Mouse (Mus musculus) neural tube, embryonic 14.5 days (tissue): ENCODE results near the gene Gm37240. TPM values are rescaled to one million over a fixed set of nuclear protein-coding genes. Genes with fewer than 3 reads are reported as not detected.

Source experiments
- ATAC-seq: fragments of 200-750 bp; cut with Nextera tagmentation; 2 replicates; pipeline ENCODE4 v1.8.0; 2017; ENCODE audit warnings: low read depth, mild to moderate bottlenecking, moderate TSS enrichment, moderate library complexity
- H3K27ac ChIP-seq: fragments of 300-500 bp; sonication (generic); 2 replicates; pipeline ENCODE4 v1.5.1; 2014; ENCODE audit warnings: low read depth, mild to moderate bottlenecking, control low read depth, low read length, moderate library complexity, mixed read lengths
- H3K27me3 ChIP-seq: fragments of 300-500 bp; sonication (generic); 2 replicates; pipeline ENCODE4 v1.6.1; 2014; ENCODE audit warnings: low read length; ENCODE audit not compliant: control insufficient read depth, insufficient read depth
- H3K36me3 ChIP-seq: fragments of 300-500 bp; sonication (generic); 2 replicates; pipeline ENCODE4 v1.6.1; 2014; ENCODE audit warnings: low read length, mixed read lengths; ENCODE audit not compliant: control insufficient read depth, insufficient read depth
- H3K4me1 ChIP-seq: fragments of 300-500 bp; sonication (generic); 2 replicates; pipeline ENCODE4 v1.6.1; 2014; ENCODE audit warnings: low read length; ENCODE audit not compliant: control insufficient read depth, insufficient read depth
- H3K4me2 ChIP-seq: fragments of 300-500 bp; sonication (generic); 2 replicates; pipeline ENCODE4 v1.6.1; 2014; ENCODE audit warnings: mild to moderate bottlenecking, low read depth, low read length, control low read depth
- H3K4me3 ChIP-seq: fragments of 300-500 bp; sonication (generic); 2 replicates; pipeline ENCODE4 v1.5.1; 2014; ENCODE audit warnings: low read depth, low read length, control low read depth, mixed read lengths
- H3K9ac ChIP-seq: fragments of 300-500 bp; sonication (generic); replicated peaks from 2 replicates; pipeline ENCODE4 v1.6.1; 2014; ENCODE audit warnings: low read depth, mild to moderate bottlenecking, control low read depth, low read length, mixed read lengths
- H3K9me3 ChIP-seq: fragments of 300-500 bp; sonication (generic); 2 replicates; pipeline ENCODE4 v1.6.1; 2016; ENCODE audit warnings: low read length; ENCODE audit not compliant: control insufficient read depth
- WGBS: fragments of 180-500 bp; shearing (Covaris S2); extraction: QIAGEN DNeasy Blood & Tissue Kit; methylation state at CpG from one replicate; pipeline ENCODE4 v1.1.7; 2014; 5-methylcytosine and 5-hydroxymethylcytosine counted together
- polyA plus RNA-seq: library from polyadenylated mRNA; unstranded; fragments of >200 nt; fragmentation: Nextera tagmentation; extraction: Ambion mirVana; gene quantifications from 2 replicates; pipeline ENCODE4 v1.2.1, GENCODE M21; 2014

Gene Gm37240
- polyA plus RNA-seq, 1 experiment from 2014 or later = not detected

DNA sequence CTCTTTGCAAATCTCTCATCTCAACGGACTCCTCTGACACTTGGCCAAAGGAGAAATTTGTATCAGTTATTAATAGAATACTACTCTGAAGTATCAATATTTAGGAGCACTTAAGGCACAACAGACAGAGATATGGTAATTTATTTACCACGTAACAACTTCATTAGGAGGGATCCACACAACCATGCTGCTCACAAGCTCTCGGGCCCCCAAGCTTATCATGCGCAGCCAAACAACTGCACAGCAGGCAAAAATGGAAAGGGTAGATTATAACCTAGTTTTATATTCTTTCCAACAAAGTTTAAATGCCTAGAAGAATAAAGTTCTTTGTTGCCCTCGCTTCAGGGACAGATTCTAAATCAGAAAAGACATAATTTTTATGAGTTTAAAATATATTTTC, 207.4 kb downstream of the Gm37240 start:
- no peaks in the 10 kb centered on the region for H3K9me3 ChIP-seq
- no peaks in the 10 kb centered on the region for H3K36me3 ChIP-seq
- no peak overlapping the region for H3K9ac ChIP-seq
- H3K27ac ChIP-seq = no peak overlapping the region
- no peaks in the 10 kb centered on the region for H3K4me1 ChIP-seq
- 81% methylated on average over 5 of the region's 5 CpGs for WGBS
- no peaks in the 10 kb centered on the region for H3K27me3 ChIP-seq
- no peak overlapping the region for H3K4me3 ChIP-seq
- H3K4me2 ChIP-seq = no peak overlapping the region
- no peak for ATAC-seq

DNA sequence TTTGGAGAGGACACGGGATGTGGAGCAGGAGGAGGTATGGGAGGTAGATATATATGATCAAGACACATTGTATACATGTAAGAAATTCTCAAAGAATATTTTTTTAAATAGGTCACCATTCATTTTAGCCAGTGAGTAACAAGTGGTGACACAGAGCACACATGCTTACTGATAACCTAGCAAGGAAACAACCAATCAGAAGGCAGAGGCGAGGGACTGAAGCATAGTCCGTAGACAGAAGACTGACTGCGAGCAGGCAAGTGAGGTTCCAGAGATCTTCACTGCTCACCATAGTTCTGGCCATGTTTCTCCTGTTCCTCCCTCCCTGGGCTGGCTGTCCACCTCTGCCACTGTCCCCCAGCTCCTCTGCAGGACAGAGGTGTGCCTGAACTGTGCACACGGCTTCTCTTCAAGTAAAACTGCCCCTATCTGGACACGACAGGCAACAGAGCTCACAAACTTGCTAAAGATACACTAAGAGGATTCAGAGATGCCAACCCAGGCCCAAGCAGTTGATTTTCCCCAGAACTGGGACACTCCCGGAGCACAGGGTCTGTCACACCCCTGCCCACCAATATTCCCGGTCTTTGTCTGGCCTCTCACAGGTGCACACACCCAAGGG, 207.9 kb downstream of the Gm37240 start:
- no peak for ATAC-seq
- no peaks in the 10 kb centered on the region for H3K27me3 ChIP-seq

GRCm38 (mm10) chr3:85677952-85678351, 209.4 kb downstream of the Gm37240 start:
- WGBS = 58% methylated on average over 3 of the region's 3 CpGs
- no peak overlapping the region for H3K9ac ChIP-seq
- ATAC-seq = no peak
- no peak overlapping the region for H3K4me3 ChIP-seq
- H3K4me1 ChIP-seq = no peaks in the 10 kb centered on the region
- H3K4me2 ChIP-seq = no peak overlapping the region
- no peaks in the 10 kb centered on the region for H3K36me3 ChIP-seq
- H3K27me3 ChIP-seq = no peaks in the 10 kb centered on the region
- H3K27ac ChIP-seq = no peak overlapping the region
- H3K9me3 ChIP-seq = no peaks in the 10 kb centered on the region

More for the DNA sequence above, 207.9 kb downstream of the Gm37240 start:
- Histone ChIP-seq H3K4me2 (no peak overlapping the region), H3K36me3 (no peaks in the 10 kb centered on the region), H3K4me1 (no peaks in the 10 kb centered on the region), H3K9ac (no peak overlapping the region), H3K9me3 (no peaks in the 10 kb centered on the region), H3K27ac (no peak overlapping the region), H3K4me3 (no peak overlapping the region)
- 84% methylated on average over 8 of the region's 8 CpGs for WGBS

GRCm38 (mm10) chr3:85677133-85677532, 210.2 kb downstream of the Gm37240 start:
- Histone ChIP-seq H3K27me3 (no peaks in the 10 kb centered on the region), H3K9ac (no peak overlapping the region), H3K4me1 (no peaks in the 10 kb centered on the region), H3K9me3 (no peaks in the 10 kb centered on the region), H3K27ac (no peak overlapping the region), H3K36me3 (no peaks in the 10 kb centered on the region), H3K4me3 (no peak overlapping the region), H3K4me2 (no peak overlapping the region)
- no peak for ATAC-seq
- 82% methylated on average over 8 of the region's 8 CpGs for WGBS

DNA sequence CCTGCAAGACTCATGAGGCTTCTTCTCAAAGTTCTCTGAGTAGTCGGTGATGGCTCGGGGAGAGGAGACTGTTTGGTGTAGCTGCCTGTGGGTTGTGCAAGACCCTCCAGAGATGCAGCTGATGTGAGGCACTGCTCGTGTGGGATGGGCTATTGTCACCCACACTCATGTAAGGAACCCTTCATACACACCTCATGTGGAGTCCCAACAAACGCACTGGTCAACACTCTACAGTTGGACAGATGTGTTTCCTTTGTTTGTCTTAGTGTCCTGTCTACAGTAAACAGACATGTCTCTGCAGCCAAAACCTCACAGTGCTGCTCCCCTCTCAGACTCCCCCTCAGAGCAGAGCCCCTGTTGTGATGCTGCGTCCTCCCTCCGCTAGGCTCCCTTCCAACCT, 217.5 kb downstream of the Gm37240 start:
- Histone ChIP-seq H3K9ac (no peak overlapping the region), H3K27me3 (no peaks in the 10 kb centered on the region), H3K4me3 (no peak overlapping the region), H3K27ac (no peak overlapping the region), H3K9me3 (no peaks in the 10 kb centered on the region), H3K36me3 (no peaks in the 10 kb centered on the region), H3K4me1 (no peaks in the 10 kb centered on the region), H3K4me2 (no peak overlapping the region)
- WGBS = 90% methylated on average over 6 of the region's 6 CpGs
- no peak for ATAC-seq

DNA sequence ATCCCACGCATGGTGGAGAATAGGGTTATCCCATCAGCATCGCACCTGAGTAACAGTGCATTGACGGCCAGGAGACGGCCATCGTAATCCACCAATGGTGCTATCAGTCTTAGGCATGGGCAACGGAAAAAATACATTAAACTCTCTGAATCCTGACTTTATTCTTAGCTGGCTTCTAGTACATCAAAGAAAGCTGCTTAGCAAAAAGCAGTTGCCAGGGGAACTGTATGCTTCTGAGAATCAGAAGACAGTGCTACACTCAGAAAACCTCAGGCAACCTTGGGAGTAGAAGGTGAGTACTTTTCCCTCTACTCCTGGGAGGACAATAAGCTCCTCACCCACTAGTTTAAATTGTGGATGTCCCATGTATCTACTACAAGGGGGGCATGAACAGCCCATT, 219.6 kb downstream of the Gm37240 start:
- no peak overlapping the region for H3K9ac ChIP-seq
- WGBS = 86% methylated on average over 6 of the region's 6 CpGs
- H3K4me1 ChIP-seq = no peaks in the 10 kb centered on the region
- H3K27me3 ChIP-seq = no peaks in the 10 kb centered on the region
- H3K9me3 ChIP-seq = no peaks in the 10 kb centered on the region
- ATAC-seq = no peak
- H3K4me2 ChIP-seq = no peak overlapping the region
- no peaks in the 10 kb centered on the region for H3K36me3 ChIP-seq
- no peak overlapping the region for H3K27ac ChIP-seq
- H3K4me3 ChIP-seq = no peak overlapping the region

- no peak overlapping the region for H3K4me3 ChIP-seq
- 69% methylated on average over 12 of the region's 12 CpGs for WGBS
- no peaks in the 10 kb centered on the region for H3K27me3 ChIP-seq
- H3K4me2 ChIP-seq = no peak overlapping the region
- H3K9ac ChIP-seq = no peak overlapping the region
- H3K4me1 ChIP-seq = no peaks in the 10 kb centered on the region
- ATAC-seq = no peak
- no peak overlapping the region for H3K27ac ChIP-seq
- no peaks in the 10 kb centered on the region for H3K9me3 ChIP-seq
- no peaks in the 10 kb centered on the region for H3K36me3 ChIP-seq
These were observed 220.6 kb downstream of the Gm37240 start for GRCm38 (mm10) chr3:85666736-85667135.

- no peaks in the 10 kb centered on the region for H3K27me3 ChIP-seq
- no peak overlapping the region for H3K9ac ChIP-seq
- no peak overlapping the region for H3K4me2 ChIP-seq
- WGBS = 74% methylated on average over 3 of the region's 3 CpGs
- no peaks in the 10 kb centered on the region for H3K36me3 ChIP-seq
- no peak for ATAC-seq
- H3K4me3 ChIP-seq = no peak overlapping the region
- no peak overlapping the region for H3K27ac ChIP-seq
- no peaks in the 10 kb centered on the region for H3K9me3 ChIP-seq
- no peaks in the 10 kb centered on the region for H3K4me1 ChIP-seq
These were observed 221.2 kb downstream of the Gm37240 start for GRCm38 (mm10) chr3:85666166-85666565.

DNA sequence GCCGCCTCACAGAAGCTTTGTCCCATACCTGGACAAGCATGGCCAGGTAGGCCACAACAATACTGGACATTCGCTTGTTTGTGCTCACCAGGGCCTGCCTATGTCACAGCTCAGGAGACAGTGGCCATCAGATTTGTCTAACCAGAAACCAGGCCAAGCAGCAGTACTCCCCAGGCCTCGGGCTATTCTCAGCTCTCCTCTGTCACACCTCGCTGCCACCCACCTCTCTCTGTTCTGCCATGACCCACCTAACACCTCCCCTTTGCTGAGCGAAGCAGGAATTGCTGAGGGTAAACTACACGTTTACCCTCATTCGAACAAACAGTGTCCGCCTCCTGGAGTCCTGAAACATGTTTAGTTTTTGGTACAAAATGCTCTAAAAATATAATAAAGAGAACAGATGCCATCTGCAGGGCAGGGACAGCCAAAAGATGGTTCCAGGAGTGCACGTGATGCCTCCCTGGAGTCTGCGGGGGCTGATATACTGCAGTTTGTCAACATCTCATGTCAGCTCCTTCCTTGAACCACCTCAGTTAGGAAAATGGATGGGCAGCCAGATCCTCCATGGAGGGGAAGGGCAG, 222.6 kb downstream of the Gm37240 start:
- 89% methylated on average over 10 of the region's 10 CpGs for WGBS
- Histone ChIP-seq H3K4me2 (no peak overlapping the region), H3K9me3 (no peaks in the 10 kb centered on the region), H3K4me3 (no peak overlapping the region), H3K27me3 (no peaks in the 10 kb centered on the region), H3K27ac (no peak overlapping the region), H3K9ac (no peak overlapping the region), H3K36me3 (no peaks in the 10 kb centered on the region), H3K4me1 (no peaks in the 10 kb centered on the region)
- ATAC-seq = no peak
